Mouse (Mus musculus) liver, embryonic 15.5 days (tissue): Measurements from ENCODE around the gene Rps19bp1. TPM values are rescaled to one million over a fixed set of nuclear protein-coding genes. Genes with fewer than 3 reads are reported as not detected.

Experiments used
- ATAC-seq: fragments of 200-750 bp; cut with Nextera tagmentation; 2 replicates; pipeline ENCODE4 v1.8.0; 2017; ENCODE audit warnings: moderate number of reproducible peaks, mild to moderate bottlenecking, moderate library complexity; ENCODE audit not compliant: insufficient read depth
- H3K27ac ChIP-seq: fragments of 300-500 bp; sonication (generic); replicated peaks from 2 replicates; pipeline ENCODE4 v1.5.1; 2015; ENCODE audit warnings: mild to moderate bottlenecking, inconsistent platforms
- H3K27me3 ChIP-seq: fragments of 300-500 bp; sonication (generic); 2 replicates; pipeline ENCODE4 v1.6.1; 2015; ENCODE audit warnings: mild to moderate bottlenecking, inconsistent platforms
- H3K36me3 ChIP-seq: fragments of 300-500 bp; sonication (generic); replicated peaks from 2 replicates; pipeline ENCODE4 v1.6.1; 2015; ENCODE audit warnings: moderate library complexity, mild to moderate bottlenecking, inconsistent platforms
- H3K4me1 ChIP-seq: fragments of 300-500 bp; sonication (generic); replicated peaks from 2 replicates; pipeline ENCODE4 v1.6.1; 2015; ENCODE audit warnings: inconsistent platforms
- H3K4me2 ChIP-seq: fragments of 300-500 bp; sonication (generic); 2 replicates; pipeline ENCODE4 v1.6.1; 2015; ENCODE audit warnings: moderate library complexity, mild to moderate bottlenecking, inconsistent platforms
- H3K4me3 ChIP-seq: fragments of 300-500 bp; sonication (generic); replicated peaks from 2 replicates; pipeline ENCODE4 v1.5.1; 2015; ENCODE audit warnings: mild to moderate bottlenecking, inconsistent platforms
- H3K9ac ChIP-seq: fragments of 300-500 bp; sonication (generic); 2 replicates; pipeline ENCODE4 v1.6.1; 2015; ENCODE audit warnings: moderate library complexity, mild to moderate bottlenecking, inconsistent platforms
- H3K9me3 ChIP-seq: fragments of 300-500 bp; sonication (generic); replicated peaks from 2 replicates; pipeline ENCODE4 v1.6.1; 2016; ENCODE audit warnings: inconsistent platforms
- WGBS: fragments of 180-500 bp; shearing (Covaris S2); methylation state at CpG from one replicate; pipeline ENCODE4 v1.1.7; 2015; ENCODE audit warnings: mixed read lengths; ENCODE audit not compliant: insufficient replicate concordance; 5-methylcytosine and 5-hydroxymethylcytosine counted together
- polyA plus RNA-seq: library from polyadenylated mRNA; unstranded; fragments of >200 nt; fragmentation: Nextera tagmentation; extraction: Ambion mirVana; gene quantifications from 2 replicates; pipeline ENCODE4 v1.2.1, GENCODE M21; 2015

The Rps19bp1 gene
- polyA plus RNA-seq, 1 experiment from 2014 or later, result 26.2 TPM

DNA sequence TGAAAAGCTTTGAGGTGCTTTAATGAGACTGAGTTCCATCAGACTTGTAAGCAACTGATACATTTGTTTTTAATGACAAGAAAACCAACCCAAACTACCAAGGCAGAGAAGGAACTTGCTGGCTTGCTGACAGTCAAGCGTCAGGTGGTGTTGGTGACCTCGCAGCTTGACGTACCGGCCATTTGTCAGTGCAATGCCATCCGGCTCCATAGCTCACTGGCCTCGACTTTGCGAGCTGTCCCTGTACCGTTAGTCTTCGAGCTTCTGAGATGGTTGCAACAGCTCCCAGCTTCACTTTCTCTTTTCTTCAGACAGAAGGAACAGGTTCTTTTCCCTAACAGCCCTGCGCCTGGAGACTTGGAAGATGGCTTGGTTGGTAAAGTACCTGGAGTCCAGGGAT, 46.6 kb downstream of the Rps19bp1 start:
- H3K4me2 ChIP-seq, result no peak overlapping the region
- H3K9ac ChIP-seq, result no peak overlapping the region
- no peaks in the 10 kb centered on the region for H3K36me3 ChIP-seq
- no peaks in the 10 kb centered on the region for H3K9me3 ChIP-seq
- no peak for ATAC-seq
- H3K27ac ChIP-seq, result no peak overlapping the region
- H3K4me1 ChIP-seq, result peaks cover 18% of the 10 kb centered on the region
- 77% methylated on average over 10 of the region's 10 CpGs for WGBS
- H3K27me3 ChIP-seq, result no peaks in the 10 kb centered on the region; the same call in 1 of the 2 replicates
- H3K4me3 ChIP-seq, result no peak overlapping the region

DNA sequence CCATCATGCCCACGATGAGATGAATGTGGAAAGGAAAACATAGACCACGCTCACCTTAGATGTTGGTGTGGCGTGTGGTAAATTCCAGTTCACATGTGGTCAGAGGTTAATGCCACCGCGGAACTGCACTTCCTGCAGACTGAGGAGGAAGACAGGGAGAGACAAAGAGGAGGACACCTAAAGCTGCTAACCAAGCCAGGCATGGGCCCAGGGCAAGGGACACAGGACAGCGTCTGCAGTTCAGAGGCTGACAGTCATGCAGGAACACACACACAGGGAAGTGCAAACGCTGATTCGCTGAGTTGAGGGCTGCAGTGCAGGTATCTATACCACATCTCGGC, 47.7 kb downstream of the Rps19bp1 start:
- ATAC-seq, result no peak
- Histone ChIP-seq H3K4me2 (no peak overlapping the region), H3K4me1 (peaks cover 18% of the 10 kb centered on the region), H3K27me3 (no peaks in the 10 kb centered on the region; the same call in 1 of the 2 replicates), H3K4me3 (no peak overlapping the region), H3K27ac (no peak overlapping the region), H3K9ac (no peak overlapping the region), H3K36me3 (no peaks in the 10 kb centered on the region), H3K9me3 (no peaks in the 10 kb centered on the region)
- WGBS, result 36% methylated on average over 9 of the region's 9 CpGs

DNA sequence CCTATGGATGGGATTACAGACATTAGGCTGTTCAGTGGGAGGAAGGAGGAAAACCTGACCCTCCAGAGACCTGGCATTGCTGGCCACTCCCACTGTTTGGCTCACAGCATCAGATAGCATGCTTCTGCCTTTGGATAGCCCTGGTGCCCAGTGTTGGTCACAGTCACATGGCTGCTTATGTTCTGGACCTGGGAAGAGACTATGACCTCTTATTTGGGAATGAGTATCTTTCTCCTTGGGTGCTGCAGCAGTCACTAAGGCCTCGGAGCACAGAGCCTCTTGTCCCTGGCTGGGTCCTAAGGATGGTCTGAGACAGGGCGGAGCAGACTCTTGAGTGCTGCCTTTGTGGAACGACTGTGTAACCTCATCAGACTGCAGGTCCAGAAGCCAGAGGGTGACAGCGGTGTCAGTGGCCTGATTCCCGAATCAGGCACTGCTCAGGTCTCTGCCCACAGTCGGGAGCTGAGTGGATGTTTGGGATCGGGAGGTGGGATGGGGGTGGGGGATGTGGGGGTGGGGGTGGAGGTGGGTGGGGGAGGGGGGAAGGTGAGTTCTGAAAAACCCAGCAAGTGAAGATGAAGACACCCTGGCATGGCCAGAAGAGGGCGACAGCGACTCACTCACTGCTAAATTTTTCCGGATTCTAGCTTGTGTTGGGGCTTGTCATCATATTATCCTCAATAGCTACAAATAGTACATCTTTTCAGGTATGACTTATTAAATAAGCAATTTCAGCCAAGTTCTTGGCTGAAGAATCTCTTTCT, 48.2 kb downstream of the Rps19bp1 start:
- Histone ChIP-seq H3K9ac (no peak overlapping the region), H3K4me1 (peaks cover 18% of the 10 kb centered on the region), H3K4me3 (no peak overlapping the region), H3K27ac (no peak overlapping the region), H3K27me3 (peaks cover 5% of the 10 kb centered on the region; the same call in 1 of the 2 replicates), H3K4me2 (no peak overlapping the region), H3K9me3 (no peaks in the 10 kb centered on the region), H3K36me3 (no peaks in the 10 kb centered on the region)
- no peak for ATAC-seq
- 16% methylated on average over 10 of the region's 10 CpGs for WGBS

DNA sequence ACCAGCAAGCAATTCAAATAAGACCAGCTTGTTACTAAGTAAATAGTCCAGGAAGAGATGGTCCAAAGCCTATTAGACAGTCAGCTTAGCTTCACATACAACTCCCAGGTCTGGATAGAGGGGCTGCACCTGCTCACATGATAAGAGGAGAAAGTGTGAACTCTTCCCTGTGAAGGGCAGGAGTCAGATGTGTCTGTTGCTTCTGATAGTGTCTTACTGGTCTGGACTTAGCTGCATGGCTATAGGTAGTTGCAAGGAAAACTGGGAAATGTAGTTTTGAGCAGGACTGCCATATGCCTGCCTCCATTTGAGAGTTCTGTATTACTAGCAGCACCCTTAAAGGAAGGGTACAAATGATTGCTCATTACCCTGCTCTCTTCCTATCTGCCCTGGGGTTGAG, 50.4 kb downstream of the Rps19bp1 start:
- Histone ChIP-seq H3K4me3 (no peak overlapping the region), H3K4me1 (0 out of 2 replicates have a peak, but pooled peaks cover 6% of the 10 kb centered on the region), H3K4me2 (no peak overlapping the region), H3K9ac (no peak overlapping the region), H3K9me3 (no peaks in the 10 kb centered on the region), H3K27me3 (peaks cover 11% of the 10 kb centered on the region; the same call in 1 of the 2 replicates), H3K27ac (no peak overlapping the region), H3K36me3 (no peaks in the 10 kb centered on the region)
- ATAC-seq, result peak; percentile 66

Other genes with a start within 250 kb of the Rps19bp1 start
- gene Pdgfb, start 249.3 kb downstream of the Rps19bp1 start, polyA plus RNA-seq, result 0.51 and 0.67 TPM in 2 replicates
- 12.7 and 13.0 TPM in 2 replicates for gene Syngr1, start 173.0 kb downstream of the Rps19bp1 start, polyA plus RNA-seq
- 539 and 552 TPM in 2 replicates for gene Rpl3, start 172.4 kb downstream of the Rps19bp1 start, polyA plus RNA-seq
- gene Tab1, start 131.2 kb downstream of the Rps19bp1 start, polyA plus RNA-seq, result 11.0 and 12.7 TPM in 2 replicates
- 0.54 and 0.55 TPM in 2 replicates for gene Mgat3, start 90.6 kb downstream of the Rps19bp1 start, polyA plus RNA-seq
- gene Mief1, start 30.3 kb downstream of the Rps19bp1 start, polyA plus RNA-seq, result 16.2 and 17.0 TPM in 2 replicates
- gene AC140267.1, start 28.5 kb downstream of the Rps19bp1 start, polyA plus RNA-seq, result not detected in 2 replicates
- 130 and 134 TPM in 2 replicates for gene Atf4, start 9.1 kb downstream of the Rps19bp1 start, polyA plus RNA-seq
- 0.01 TPM in 1 of 2 replicates, not detected in the other for gene Cacna1i, start 22.9 kb upstream of the Rps19bp1 start, polyA plus RNA-seq